Mouse (Mus musculus) heart, embryonic 16.5 days (tissue): ENCODE measurements at regions not wholly inside any gene's neighbourhood (a gene's known extent, or its start where the extent isn't known, plus 50 kb on each side); places are given as distances from the start of the nearest gene placed in this dataset.

Experiments used
- ATAC-seq: fragments of 200-750 bp; cut with Nextera tagmentation; replicated peaks from 2 replicates; pipeline ENCODE4 v1.8.0; 2017; ENCODE audit warnings: moderate number of reproducible peaks; ENCODE audit not compliant: insufficient read depth, low FRiP score; ENCODE audit errors: extremely low read depth
- H3K27ac ChIP-seq: fragments of 300-500 bp; sonication (generic); 2 replicates; pipeline ENCODE4 v1.5.1; 2014; ENCODE audit warnings: mild to moderate bottlenecking, low read length, control low read depth, moderate library complexity
- H3K27me3 ChIP-seq: fragments of 300-500 bp; sonication (generic); 2 replicates; pipeline ENCODE4 v1.6.1; 2014; ENCODE audit warnings: low read length, mixed read lengths; ENCODE audit not compliant: control insufficient read depth, insufficient read depth
- H3K36me3 ChIP-seq: fragments of 300-500 bp; sonication (generic); 2 replicates; pipeline ENCODE4 v1.6.1; 2014; ENCODE audit not compliant: control insufficient read depth, insufficient read depth
- H3K4me1 ChIP-seq: fragments of 300-500 bp; sonication (generic); 2 replicates; pipeline ENCODE4 v1.6.1; 2014; ENCODE audit warnings: low read length, mixed read lengths; ENCODE audit not compliant: control insufficient read depth, insufficient read depth
- H3K4me2 ChIP-seq: fragments of 300-500 bp; sonication (generic); 2 replicates; pipeline ENCODE4 v1.6.1; 2014; ENCODE audit warnings: low read depth, mild to moderate bottlenecking, control low read depth, low read length
- H3K4me3 ChIP-seq: fragments of 300-500 bp; sonication (generic); 2 replicates; pipeline ENCODE4 v1.5.1; 2014; ENCODE audit warnings: mild to moderate bottlenecking, control low read depth, low read length
- H3K9ac ChIP-seq: fragments of 300-500 bp; sonication (generic); 2 replicates; pipeline ENCODE4 v1.6.1; 2014; ENCODE audit warnings: low read length, control low read depth
- H3K9me3 ChIP-seq: fragments of 300-500 bp; sonication (generic); replicated peaks from 2 replicates; pipeline ENCODE4 v1.6.1; 2016; ENCODE audit warnings: low read length; ENCODE audit not compliant: control insufficient read depth
- WGBS: fragments of 180-500 bp; shearing (Covaris S2); extraction: QIAGEN DNeasy Blood & Tissue Kit; methylation state at CpG from one replicate; pipeline ENCODE4 v1.1.7; 2014; 5-methylcytosine and 5-hydroxymethylcytosine counted together

- Histone ChIP-seq H3K9ac (no peak overlapping the region), H3K27me3 (no peaks in the 10 kb centered on the region), H3K4me2 (no peak overlapping the region), H3K9me3 (no peaks in the 10 kb centered on the region; the same call in 1 of the 2 replicates), H3K36me3 (no peaks in the 10 kb centered on the region), H3K4me3 (no peak overlapping the region), H3K4me1 (peaks cover 19% of the 10 kb centered on the region), H3K27ac (peak overlapping the region; percentile 15; the same call in 1 of the 2 replicates)
- WGBS = 39% methylated on average over 6 of the region's 6 CpGs
- no peak for ATAC-seq
Measured at GRCm38 (mm10) chr12:69451110-69451509, 78.9 kb upstream of the Gm9887 start.

GRCm38 (mm10) chr12:69447962-69448767 is 75.9 kb upstream of the Gm9887 start:
- Histone ChIP-seq H3K27me3 (no peaks in the 10 kb centered on the region), H3K9ac (peak overlapping the region; percentile 58), H3K27ac (peak overlapping the region; percentile 84), H3K4me1 (peaks cover 20% of the 10 kb centered on the region), H3K36me3 (no peaks in the 10 kb centered on the region), H3K9me3 (peaks cover 3% of the 10 kb centered on the region; the same call in 1 of the 2 replicates), H3K4me2 (peak overlapping the region; percentile 53), H3K4me3 (peak overlapping the region; percentile 31)
- ATAC-seq = 0 out of 2 replicates have a peak, but pooled peaks have one; percentile 34
- WGBS = 49% methylated on average over 14 of the region's 14 CpGs

GRCm38 (mm10) chr12:69447322-69447827 is 75.1 kb upstream of the Gm9887 start:
- Histone ChIP-seq H3K27me3 (no peaks in the 10 kb centered on the region), H3K9me3 (peaks cover 3% of the 10 kb centered on the region; the same call in 1 of the 2 replicates), H3K4me1 (peaks cover 20% of the 10 kb centered on the region), H3K27ac (peak overlapping the region; percentile 84), H3K36me3 (no peaks in the 10 kb centered on the region), H3K4me2 (peak overlapping the region; percentile 53), H3K4me3 (peak overlapping the region; percentile 31), H3K9ac (peak overlapping the region; percentile 18; the same call in 1 of the 2 replicates)
- WGBS = 37% methylated on average over 9 of the region's 9 CpGs
- ATAC-seq = no peak

- Histone ChIP-seq H3K4me2 (peak overlapping the region; percentile 53), H3K4me1 (peaks cover 20% of the 10 kb centered on the region), H3K9ac (peak overlapping the region; percentile 18; the same call in 1 of the 2 replicates), H3K27ac (peak overlapping the region; percentile 84), H3K36me3 (no peaks in the 10 kb centered on the region), H3K27me3 (no peaks in the 10 kb centered on the region), H3K4me3 (peak overlapping the region; percentile 31), H3K9me3 (peaks cover 3% of the 10 kb centered on the region; the same call in 1 of the 2 replicates)
- peak; percentile 67 for ATAC-seq
- 38% methylated on average over 17 of the region's 17 CpGs for WGBS
Measured at GRCm38 (mm10) chr12:69446468-69447321, 74.4 kb upstream of the Gm9887 start.

GRCm38 (mm10) chr12:69446085-69446467 is 73.8 kb upstream of the Gm9887 start:
- ATAC-seq = no peak
- H3K27me3 ChIP-seq = no peaks in the 10 kb centered on the region
- H3K36me3 ChIP-seq = no peaks in the 10 kb centered on the region
- peak overlapping the region; percentile 84 for H3K27ac ChIP-seq
- 45% methylated on average over 10 of the region's 10 CpGs for WGBS
- H3K4me2 ChIP-seq = peak overlapping the region; percentile 53
- H3K4me3 ChIP-seq = peak overlapping the region; percentile 1; the same call in 1 of the 2 replicates
- H3K9me3 ChIP-seq = peaks cover 3% of the 10 kb centered on the region; the same call in 1 of the 2 replicates
- peak overlapping the region; percentile 3; the same call in 1 of the 2 replicates for H3K9ac ChIP-seq
- peaks cover 20% of the 10 kb centered on the region for H3K4me1 ChIP-seq

- Histone ChIP-seq H3K4me1 (peaks cover 11% of the 10 kb centered on the region), H3K4me3 (no peak overlapping the region), H3K9ac (no peak overlapping the region), H3K27ac (no peak overlapping the region), H3K9me3 (peaks cover 3% of the 10 kb centered on the region; the same call in 1 of the 2 replicates), H3K27me3 (no peaks in the 10 kb centered on the region), H3K36me3 (no peaks in the 10 kb centered on the region), H3K4me2 (no peak overlapping the region)
- no peak for ATAC-seq
- WGBS = 23% methylated on average over 6 of the region's 6 CpGs
Measured at GRCm38 (mm10) chr12:69442321-69442720, 70.1 kb upstream of the Gm9887 start.

- peaks cover 3% of the 10 kb centered on the region; the same call in 1 of the 2 replicates for H3K9me3 ChIP-seq
- no peak overlapping the region for H3K9ac ChIP-seq
- ATAC-seq = no peak
- 0 out of 2 replicates have a peak, but pooled peaks cover 6% of the 10 kb centered on the region for H3K4me1 ChIP-seq
- H3K36me3 ChIP-seq = no peaks in the 10 kb centered on the region
- 85% methylated on average over 4 of the region's 4 CpGs for WGBS
- H3K27me3 ChIP-seq = no peaks in the 10 kb centered on the region
- no peak overlapping the region for H3K27ac ChIP-seq
- H3K4me3 ChIP-seq = no peak overlapping the region
- H3K4me2 ChIP-seq = no peak overlapping the region
Measured at GRCm38 (mm10) chr12:69441764-69442163, 69.5 kb upstream of the Gm9887 start.

- 64% methylated on average over 5 of the region's 5 CpGs for WGBS
Measured at GRCm38 (mm10) chr12:69438271-69438670, 66.0 kb upstream of the Gm9887 start.

More at GRCm38 (mm10) chr12:69438271-69438670, 66.0 kb upstream of the Gm9887 start:
- H3K9me3 ChIP-seq = no peaks in the 10 kb centered on the region
- H3K27me3 ChIP-seq = no peaks in the 10 kb centered on the region
- no peaks in the 10 kb centered on the region for H3K36me3 ChIP-seq
- H3K27ac ChIP-seq = no peak overlapping the region
- no peak overlapping the region for H3K9ac ChIP-seq
- no peak for ATAC-seq
- no peaks in the 10 kb centered on the region for H3K4me1 ChIP-seq
- no peak overlapping the region for H3K4me3 ChIP-seq
- H3K4me2 ChIP-seq = no peak overlapping the region
